Mouse (Mus musculus) adrenal gland, adult 18-20 months (tissue): ENCODE measurements around the gene Tubb4a. TPM values are rescaled to one million over a fixed set of nuclear protein-coding genes. Genes with fewer than 3 reads are reported as not detected.
"Not testable (repeated sequence)": the region's sequence is repeated elsewhere in the genome, so short reads cannot be mapped to it uniquely, and the experiment has no call there.

Source experiments
- DNase-seq, 2 experiments: peaks; one replicate each; pipeline ENCODE4 v3.0.0; 2021 to 2022; ENCODE audit warnings: low spot score in 2 of 2
- total RNA-seq, 2 experiments: library from RNA; stranded (reverse); gene quantifications; 1 replicate in 1 of 2; 2 replicates in 1 of 2; pipeline ENCODE4 v1.2.3; 2021

Gene Tubb4a
- total RNA-seq, 2 experiments from 2014 or later: 4.0 to 4.3 TPM

GRCm38 (mm10) chr17:57059486-57059977 lies 28.1 kb downstream of the Tubb4a start, which contains the start of gene Slc25a23:
TSS of gene Slc25a23 (minus strand) at chr17:57059863.
- DNase-seq: peak; percentile 50 to 58

GRCm38 (mm10) chr17:57058891-57059485 lies 28.6 kb downstream of the Tubb4a start, which contains the start of gene Crb3:
TSS of gene Crb3 (plus strand) at chr17:57059105.
- DNase-seq: peak; percentile 5 to 31

DNA sequence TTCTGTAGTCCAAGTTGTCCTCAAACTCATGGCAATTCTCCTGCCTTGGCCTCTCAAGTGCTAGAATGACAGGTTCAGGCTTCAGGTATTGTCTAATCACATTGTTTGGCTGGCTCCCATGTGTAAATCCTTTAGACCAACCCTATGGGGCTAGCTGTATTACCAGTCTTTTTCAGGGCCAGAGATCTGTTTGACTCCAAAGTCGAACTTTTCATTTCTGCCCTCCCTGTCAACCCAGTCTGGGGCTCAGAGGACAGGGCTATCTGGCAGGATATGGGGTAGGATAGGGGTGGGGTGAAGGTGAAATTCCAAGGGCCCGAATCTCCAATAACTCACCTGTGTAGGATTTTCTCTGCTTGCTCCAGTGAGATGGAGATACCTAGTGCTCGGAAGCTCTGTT lies 31.3 kb downstream of the Tubb4a start:
- DNase-seq: no peak

DNA sequence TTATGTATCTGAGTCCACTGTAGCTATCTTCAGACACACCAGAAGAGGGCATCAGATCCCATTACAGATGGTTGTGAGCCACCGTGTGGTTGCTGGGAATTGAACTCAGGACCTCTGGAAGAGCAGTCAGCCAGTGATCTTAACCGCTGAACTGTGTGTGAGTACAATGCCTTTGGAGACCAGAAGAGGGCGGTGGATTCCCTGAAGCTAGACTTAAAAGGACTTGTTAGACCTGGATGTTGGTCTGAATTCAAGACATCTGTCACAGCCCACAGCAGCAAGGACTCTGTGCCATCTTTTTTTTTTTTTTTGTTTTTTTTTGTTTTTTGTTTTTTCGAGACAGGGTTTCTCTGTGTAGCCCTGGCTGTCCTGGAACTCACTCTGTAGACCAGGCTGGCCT lies 35.9 kb downstream of the Tubb4a start:
- not testable (repeated sequence) for DNase-seq

- no peak for DNase-seq
Measured at GRCm38 (mm10) chr17:57048816-57049215, 38.8 kb downstream of the Tubb4a start.

GRCm38 (mm10) chr17:57047406-57047805 lies 40.2 kb downstream of the Tubb4a start:
- DNase-seq: no peak

GRCm38 (mm10) chr17:57041554-57041953 lies 46.0 kb downstream of the Tubb4a start, which contains the start of gene Slc25a41:
TSS of gene Slc25a41 (minus strand) at chr17:57041654.
- DNase-seq: no peak

DNA sequence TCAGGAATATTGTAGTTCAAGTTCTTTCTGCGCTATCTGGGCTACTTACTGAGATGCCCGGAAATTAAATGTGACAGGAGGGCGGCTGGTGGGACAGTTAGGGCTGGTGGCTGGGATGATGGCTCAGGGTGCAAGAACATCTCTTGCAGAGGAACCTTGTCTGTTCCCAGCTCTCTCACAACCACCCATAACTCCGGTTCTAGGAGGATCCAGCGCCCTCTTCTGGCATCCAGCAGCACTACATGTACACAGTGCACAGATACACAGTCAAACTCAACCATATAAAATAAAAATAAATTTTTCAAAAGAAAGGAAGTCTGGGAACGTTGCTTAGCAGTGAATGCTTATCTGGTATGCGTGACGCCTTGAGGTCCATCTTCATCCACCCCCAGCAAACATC lies 48.6 kb downstream of the Tubb4a start:
- no peak for DNase-seq

DNA sequence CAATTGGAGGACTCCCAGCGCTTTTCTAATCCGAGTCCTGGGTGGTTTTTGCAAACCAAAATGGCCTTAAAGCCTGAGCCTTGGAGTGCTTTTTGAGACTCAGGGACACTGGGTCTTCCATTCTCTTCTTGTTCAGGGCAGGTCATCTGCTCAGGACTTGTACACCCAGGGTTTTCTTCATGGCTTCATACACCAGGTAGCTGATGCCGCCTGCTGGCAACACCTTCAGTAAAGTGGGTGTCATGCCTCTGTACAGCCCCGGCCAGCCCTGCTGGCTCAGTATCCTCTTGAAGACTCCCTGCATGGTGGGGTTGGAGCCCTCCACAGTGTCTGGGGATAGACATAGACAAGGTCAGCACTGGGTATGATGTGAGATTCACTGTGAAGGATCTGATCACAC lies 54.7 kb downstream of the Tubb4a start:
- DNase-seq: no peak

GRCm38 (mm10) chr17:57031661-57032420 lies 55.7 kb downstream of the Tubb4a start:
- peak; percentile 91 to 94 for DNase-seq

DNA sequence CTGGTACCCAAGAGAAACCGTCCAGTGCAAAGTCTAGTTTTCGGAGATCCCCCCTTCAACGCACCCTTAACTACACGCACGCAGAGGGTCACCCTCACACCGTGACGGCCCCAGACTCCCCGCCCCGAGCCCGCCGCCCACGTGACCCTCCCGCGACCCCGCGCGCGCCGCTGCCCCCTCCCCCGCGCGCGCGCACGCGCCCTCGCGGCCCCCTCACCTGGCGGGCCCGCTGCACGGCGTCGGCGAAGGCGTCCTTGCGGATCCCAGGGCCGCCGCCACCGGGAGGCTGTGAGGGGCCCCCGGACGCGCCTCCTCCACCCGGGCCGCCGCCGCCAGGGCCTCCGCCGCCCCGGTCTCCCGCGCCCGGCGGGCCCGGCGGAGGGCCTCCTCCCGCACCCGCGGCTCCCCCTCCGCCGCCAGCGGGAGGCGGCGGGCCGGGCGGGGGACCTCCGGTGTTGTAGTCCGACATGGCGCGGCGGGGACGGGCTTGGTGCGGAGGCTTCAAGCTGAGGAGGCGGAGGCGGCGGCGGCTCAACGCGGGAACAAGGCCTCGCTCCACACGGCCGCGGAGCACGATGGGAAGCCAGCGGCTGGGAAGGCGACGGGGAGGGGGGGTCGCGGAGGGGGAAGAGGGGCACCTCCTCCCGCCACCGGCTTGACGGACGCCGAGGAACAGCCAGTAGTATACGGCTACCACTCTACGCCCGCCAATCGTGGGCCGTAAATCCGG lies 56.5 kb downstream of the Tubb4a start, which contains the start of gene Khsrp:
TSS of gene Khsrp (minus strand) at position 592 of the 730 bp plus-strand sequence.
- peak in 1 of 2 experiments; percentile 60 for DNase-seq

Other genes with a start within 250 kb of the Tubb4a start
- under 1 TPM in 1 of 2 experiments, not detected in 1; 0.27 TPM for gene Acsbg2, start 213.3 kb downstream of the Tubb4a start, total RNA-seq
- gene 1700061G19Rik, start 212.3 kb downstream of the Tubb4a start, total RNA-seq: 1 to 10 TPM in 1 of 2 experiments, under 1 TPM in 1; 0.83 to 2.9 TPM
- gene Mllt1, start 152.4 kb downstream of the Tubb4a start, total RNA-seq: 10 to 100 TPM; 31.1 to 32.4 TPM
- under 1 TPM in 1 of 2 experiments, not detected in 1; 0.13 TPM for gene Acer1, start 105.7 kb downstream of the Tubb4a start, total RNA-seq
- gene Clpp, start 97.5 kb downstream of the Tubb4a start, total RNA-seq: 100 to 1,000 TPM; 111 to 124 TPM
- gene Alkbh7, start 90.4 kb downstream of the Tubb4a start, total RNA-seq: 10 to 100 TPM; 44.2 to 65.2 TPM
- gene Pspn, start 87.8 kb downstream of the Tubb4a start, total RNA-seq: 1 to 10 TPM in 1 of 2 experiments, not detected in 1; 1.3 TPM
- 10 to 100 TPM; 56.4 to 72.1 TPM for gene Gtf2f1, start 76.5 kb downstream of the Tubb4a start, total RNA-seq
- under 1 TPM in 1 of 2 experiments, not detected in 1; 0.26 TPM for gene Gm17949, start 76.3 kb downstream of the Tubb4a start, total RNA-seq
- 10 to 100 TPM; 84.2 to 92.7 TPM for gene Khsrp, start 56.3 kb downstream of the Tubb4a start, total RNA-seq
- gene Slc25a41, start 46.1 kb downstream of the Tubb4a start, total RNA-seq: not detected
- under 1 TPM; 0.36 to 0.67 TPM for gene Crb3, start 28.7 kb downstream of the Tubb4a start, total RNA-seq
- gene Slc25a23, start 27.9 kb downstream of the Tubb4a start, total RNA-seq: 100 to 1,000 TPM in 1 of 2 experiments, 10 to 100 TPM in 1; 73.2 to 108 TPM
- gene Dennd1c, start 9.3 kb downstream of the Tubb4a start, total RNA-seq: 1 to 10 TPM; 1.3 to 2.3 TPM
- gene Tnfsf9, start 17.5 kb upstream of the Tubb4a start, total RNA-seq: under 1 TPM; 0.38 to 0.63 TPM
- gene Cd70, start 62.0 kb upstream of the Tubb4a start, total RNA-seq: not detected
- under 1 TPM in 1 of 2 experiments, not detected in 1; 0.36 TPM for gene Tnfsf14, start 106.4 kb upstream of the Tubb4a start, total RNA-seq
- 100 to 1,000 TPM; 184 to 696 TPM for gene C3, start 140.4 kb upstream of the Tubb4a start, total RNA-seq
- 10 to 100 TPM; 72.4 to 89.6 TPM for gene Gpr108, start 160.7 kb upstream of the Tubb4a start, total RNA-seq
- 10 to 100 TPM; 53.4 to 61.0 TPM for gene Trip10, start 161.7 kb upstream of the Tubb4a start, total RNA-seq
- gene Vav1, start 191.3 kb upstream of the Tubb4a start, total RNA-seq: 1 to 10 TPM; 2.6 to 4.0 TPM